Mouse (Mus musculus): ENCODE measurements at regions not wholly inside any gene's neighbourhood (a gene's known extent, or its start where the extent isn't known, plus 50 kb on each side); places are given as distances from the start of the nearest gene placed in this dataset.

GRCm38 (mm10) chr10:119015311-119016055, 145.5 kb upstream of the Dyrk2 start:
- Histone ChIP-seq H3K27ac (no peak overlapping the region), H3K36me3 (no peaks in the 10 kb centered on the region), H3K4me2 (no peak overlapping the region), H3K9ac (replicated peaks) (no peak overlapping the region), H3K9me3 (no peaks in the 10 kb centered on the region), H3K27me3 (no peaks in the 10 kb centered on the region), H3K4me3 (replicated peaks) (no peak overlapping the region), H3K4me1 (replicated peaks) (peaks cover 12% of the 10 kb centered on the region)
- 76% methylated on average over 16 of the region's 16 CpGs for WGBS
- no peak for ATAC-seq (ENCODE audit: insufficient number of reproducible peaks, insufficient read depth, low FRiP score, low TSS enrichment, low read depth)

- 93% methylated on average over 4 of the region's 4 CpGs for WGBS
- no peaks in the 10 kb centered on the region for H3K36me3 ChIP-seq
- no peak overlapping the region for H3K4me2 ChIP-seq
- H3K27me3 ChIP-seq, result no peaks in the 10 kb centered on the region
- H3K9me3 ChIP-seq, result no peaks in the 10 kb centered on the region
- H3K4me1 ChIP-seq (replicated peaks), result peaks cover 12% of the 10 kb centered on the region
- no peak overlapping the region for H3K27ac ChIP-seq
- no peak overlapping the region for H3K4me3 ChIP-seq (replicated peaks)
- ATAC-seq (ENCODE audit: insufficient number of reproducible peaks, insufficient read depth, low FRiP score, low TSS enrichment, low read depth), result no peak
- no peak overlapping the region for H3K9ac ChIP-seq (replicated peaks)
Measured at GRCm38 (mm10) chr10:119014731-119015130, 144.7 kb upstream of the Dyrk2 start.

GRCm38 (mm10) chr10:119013758-119014157, 143.7 kb upstream of the Dyrk2 start:
- Histone ChIP-seq H3K9ac (replicated peaks) (no peak overlapping the region), H3K9me3 (no peaks in the 10 kb centered on the region), H3K4me3 (replicated peaks) (no peak overlapping the region), H3K27ac (no peak overlapping the region), H3K27me3 (no peaks in the 10 kb centered on the region), H3K36me3 (no peaks in the 10 kb centered on the region), H3K4me1 (replicated peaks) (peaks cover 18% of the 10 kb centered on the region), H3K4me2 (no peak overlapping the region)
- no peak for ATAC-seq (ENCODE audit: insufficient number of reproducible peaks, insufficient read depth, low FRiP score, low TSS enrichment, low read depth)
- WGBS, result 87% methylated on average over 4 of the region's 4 CpGs

GRCm38 (mm10) chr10:119011511-119011910, 141.5 kb upstream of the Dyrk2 start:
- peaks cover 21% of the 10 kb centered on the region for H3K4me1 ChIP-seq (replicated peaks)
- ATAC-seq (ENCODE audit: insufficient number of reproducible peaks, insufficient read depth, low FRiP score, low TSS enrichment, low read depth), result no peak
- no peak overlapping the region for H3K27ac ChIP-seq
- H3K9me3 ChIP-seq, result no peaks in the 10 kb centered on the region
- no peaks in the 10 kb centered on the region for H3K27me3 ChIP-seq
- H3K9ac ChIP-seq (replicated peaks), result no peak overlapping the region
- no peak overlapping the region for H3K4me3 ChIP-seq (replicated peaks)
- H3K36me3 ChIP-seq, result no peaks in the 10 kb centered on the region
- H3K4me2 ChIP-seq, result no peak overlapping the region
- WGBS, result 70% methylated on average over 6 of the region's 6 CpGs

GRCm38 (mm10) chr10:119010884-119011283, 140.9 kb upstream of the Dyrk2 start:
- Histone ChIP-seq H3K4me2 (no peak overlapping the region), H3K9ac (replicated peaks) (no peak overlapping the region)
- ATAC-seq (ENCODE audit: insufficient number of reproducible peaks, insufficient read depth, low FRiP score, low TSS enrichment, low read depth), result no peak

GRCm38 (mm10) chr10:119006866-119007575, 137.0 kb upstream of the Dyrk2 start:
- 88% methylated on average over 19 of the region's 19 CpGs for WGBS
- no peak overlapping the region for H3K9ac ChIP-seq (replicated peaks)
- H3K4me2 ChIP-seq, result no peak overlapping the region
- H3K27me3 ChIP-seq, result no peaks in the 10 kb centered on the region
- no peak overlapping the region for H3K4me3 ChIP-seq (replicated peaks)
- no peak for ATAC-seq (ENCODE audit: insufficient number of reproducible peaks, insufficient read depth, low FRiP score, low TSS enrichment, low read depth)
- no peak overlapping the region for H3K27ac ChIP-seq
- no peaks in the 10 kb centered on the region for H3K36me3 ChIP-seq
- peaks cover 21% of the 10 kb centered on the region for H3K4me1 ChIP-seq (replicated peaks)
- no peaks in the 10 kb centered on the region for H3K9me3 ChIP-seq

More at GRCm38 (mm10) chr10:119010884-119011283, 140.9 kb upstream of the Dyrk2 start:
- Histone ChIP-seq H3K36me3 (no peaks in the 10 kb centered on the region), H3K27me3 (no peaks in the 10 kb centered on the region), H3K27ac (no peak overlapping the region), H3K4me1 (replicated peaks) (peaks cover 21% of the 10 kb centered on the region), H3K4me3 (replicated peaks) (no peak overlapping the region), H3K9me3 (no peaks in the 10 kb centered on the region)
- 41% methylated on average over 7 of the region's 7 CpGs for WGBS

GRCm38 (mm10) chr10:119005491-119005890, 135.5 kb upstream of the Dyrk2 start:
- 89% methylated on average over 8 of the region's 8 CpGs for WGBS
- Histone ChIP-seq H3K4me2 (no peak overlapping the region), H3K9me3 (no peaks in the 10 kb centered on the region)

GRCm38 (mm10) chr10:119004426-119004825, 134.4 kb upstream of the Dyrk2 start:
- H3K4me2 ChIP-seq, result no peak overlapping the region
- H3K4me1 ChIP-seq (replicated peaks), result peaks cover 7% of the 10 kb centered on the region; the same call in 1 of the 2 replicates
- H3K27ac ChIP-seq, result no peak overlapping the region
- no peaks in the 10 kb centered on the region for H3K27me3 ChIP-seq
- no peak overlapping the region for H3K9ac ChIP-seq (replicated peaks)
- WGBS, result 84% methylated on average over 11 of the region's 11 CpGs
- H3K4me3 ChIP-seq (replicated peaks), result no peak overlapping the region
- H3K36me3 ChIP-seq, result no peaks in the 10 kb centered on the region
- no peak for ATAC-seq (ENCODE audit: insufficient number of reproducible peaks, insufficient read depth, low FRiP score, low TSS enrichment, low read depth)
- H3K9me3 ChIP-seq, result no peaks in the 10 kb centered on the region

More at GRCm38 (mm10) chr10:119005491-119005890, 135.5 kb upstream of the Dyrk2 start:
- no peaks in the 10 kb centered on the region for H3K27me3 ChIP-seq
- H3K4me1 ChIP-seq (replicated peaks), result peaks cover 9% of the 10 kb centered on the region; the same call in 1 of the 2 replicates
- H3K27ac ChIP-seq, result no peak overlapping the region
- no peak overlapping the region for H3K4me3 ChIP-seq (replicated peaks)
- H3K9ac ChIP-seq (replicated peaks), result no peak overlapping the region
- no peaks in the 10 kb centered on the region for H3K36me3 ChIP-seq
- ATAC-seq (ENCODE audit: insufficient number of reproducible peaks, insufficient read depth, low FRiP score, low TSS enrichment, low read depth), result no peak

- no peaks in the 10 kb centered on the region for H3K27me3 ChIP-seq
- no peak overlapping the region for H3K27ac ChIP-seq
- H3K9me3 ChIP-seq, result no peaks in the 10 kb centered on the region
- no peak overlapping the region for H3K4me3 ChIP-seq (replicated peaks)
- H3K9ac ChIP-seq (replicated peaks), result no peak overlapping the region
- ATAC-seq (ENCODE audit: insufficient number of reproducible peaks, insufficient read depth, low FRiP score, low TSS enrichment, low read depth), result no peak
- H3K4me1 ChIP-seq (replicated peaks), result 0 out of 2 replicates have a peak, but pooled peaks cover 3% of the 10 kb centered on the region
- H3K4me2 ChIP-seq, result no peak overlapping the region
- WGBS, result 76% methylated on average over 5 of the region's 5 CpGs
- no peaks in the 10 kb centered on the region for H3K36me3 ChIP-seq
Measured at GRCm38 (mm10) chr10:119003839-119004238, 133.8 kb upstream of the Dyrk2 start.

GRCm38 (mm10) chr10:119003042-119003441, 133.0 kb upstream of the Dyrk2 start:
- no peak overlapping the region for H3K27ac ChIP-seq
- WGBS, result 96% methylated on average over 2 of the region's 2 CpGs
- no peak for ATAC-seq (ENCODE audit: insufficient number of reproducible peaks, insufficient read depth, low FRiP score, low TSS enrichment, low read depth)
- H3K4me3 ChIP-seq (replicated peaks), result no peak overlapping the region
- H3K27me3 ChIP-seq, result no peaks in the 10 kb centered on the region
- H3K4me2 ChIP-seq, result no peak overlapping the region
- H3K4me1 ChIP-seq (replicated peaks), result no peaks in the 10 kb centered on the region
- H3K9me3 ChIP-seq, result no peaks in the 10 kb centered on the region
- no peak overlapping the region for H3K9ac ChIP-seq (replicated peaks)
- no peaks in the 10 kb centered on the region for H3K36me3 ChIP-seq

GRCm38 (mm10) chr10:119001895-119002294, 131.9 kb upstream of the Dyrk2 start:
- Histone ChIP-seq H3K4me1 (replicated peaks) (no peaks in the 10 kb centered on the region), H3K9me3 (no peaks in the 10 kb centered on the region), H3K27ac (no peak overlapping the region), H3K27me3 (no peaks in the 10 kb centered on the region), H3K36me3 (no peaks in the 10 kb centered on the region), H3K4me3 (replicated peaks) (no peak overlapping the region), H3K9ac (replicated peaks) (no peak overlapping the region), H3K4me2 (no peak overlapping the region)
- WGBS, result 91% methylated on average over 7 of the region's 7 CpGs
- ATAC-seq (ENCODE audit: insufficient number of reproducible peaks, insufficient read depth, low FRiP score, low TSS enrichment, low read depth), result no peak
